Mouse (Mus musculus) midbrain, embryonic 12.5 days (tissue): Measurements from ENCODE around the gene Slc5a3. TPM values are rescaled to one million over a fixed set of nuclear protein-coding genes. Genes with fewer than 3 reads are reported as not detected.

Source experiments
- ATAC-seq: fragments of 200-750 bp; cut with Nextera tagmentation; 2 replicates; pipeline ENCODE4 v1.8.0; 2017; ENCODE audit warnings: low read depth, moderate TSS enrichment, moderate library complexity; ENCODE audit not compliant: low FRiP score
- H3K27ac ChIP-seq: fragments of 300-500 bp; sonication (generic); replicated peaks from 2 replicates; pipeline ENCODE4 v1.5.1; 2016; ENCODE audit warnings: mild to moderate bottlenecking
- H3K27me3 ChIP-seq: fragments of 300-500 bp; sonication (generic); 2 replicates; pipeline ENCODE4 v1.6.1; 2016; ENCODE audit warnings: mild to moderate bottlenecking
- H3K36me3 ChIP-seq: fragments of 300-500 bp; sonication (generic); 2 replicates; pipeline ENCODE4 v1.6.1; 2016
- H3K4me1 ChIP-seq: fragments of 300-500 bp; sonication (generic); 2 replicates; pipeline ENCODE4 v1.6.1; 2016
- H3K4me2 ChIP-seq: fragments of 300-500 bp; sonication (generic); replicated peaks from 2 replicates; pipeline ENCODE4 v1.6.1; 2016; ENCODE audit warnings: mild to moderate bottlenecking, moderate library complexity
- H3K4me3 ChIP-seq: fragments of 300-500 bp; sonication (generic); 2 replicates; pipeline ENCODE4 v1.5.1; 2016; ENCODE audit warnings: mild to moderate bottlenecking
- H3K9ac ChIP-seq: fragments of 300-500 bp; sonication (generic); replicated peaks from 2 replicates; pipeline ENCODE4 v1.6.1; 2016; ENCODE audit warnings: mild to moderate bottlenecking, moderate library complexity
- H3K9me3 ChIP-seq: fragments of 300-500 bp; sonication (generic); 2 replicates; pipeline ENCODE4 v1.6.1; 2016; ENCODE audit warnings: mild to moderate bottlenecking
- WGBS: fragments of 180-500 bp; shearing (Covaris S2); methylation state at CpG from one replicate; pipeline ENCODE4 v1.1.7; 2016; 5-methylcytosine and 5-hydroxymethylcytosine counted together
- polyA plus RNA-seq: library from polyadenylated mRNA; unstranded; fragments of >200 nt; fragmentation: Nextera tagmentation; extraction: Ambion mirVana; gene quantifications from 2 replicates; pipeline ENCODE4 v1.2.1, GENCODE M21; 2016

Gene Slc5a3
- 13.2 and 15.6 TPM in 2 replicates for polyA plus RNA-seq

DNA sequence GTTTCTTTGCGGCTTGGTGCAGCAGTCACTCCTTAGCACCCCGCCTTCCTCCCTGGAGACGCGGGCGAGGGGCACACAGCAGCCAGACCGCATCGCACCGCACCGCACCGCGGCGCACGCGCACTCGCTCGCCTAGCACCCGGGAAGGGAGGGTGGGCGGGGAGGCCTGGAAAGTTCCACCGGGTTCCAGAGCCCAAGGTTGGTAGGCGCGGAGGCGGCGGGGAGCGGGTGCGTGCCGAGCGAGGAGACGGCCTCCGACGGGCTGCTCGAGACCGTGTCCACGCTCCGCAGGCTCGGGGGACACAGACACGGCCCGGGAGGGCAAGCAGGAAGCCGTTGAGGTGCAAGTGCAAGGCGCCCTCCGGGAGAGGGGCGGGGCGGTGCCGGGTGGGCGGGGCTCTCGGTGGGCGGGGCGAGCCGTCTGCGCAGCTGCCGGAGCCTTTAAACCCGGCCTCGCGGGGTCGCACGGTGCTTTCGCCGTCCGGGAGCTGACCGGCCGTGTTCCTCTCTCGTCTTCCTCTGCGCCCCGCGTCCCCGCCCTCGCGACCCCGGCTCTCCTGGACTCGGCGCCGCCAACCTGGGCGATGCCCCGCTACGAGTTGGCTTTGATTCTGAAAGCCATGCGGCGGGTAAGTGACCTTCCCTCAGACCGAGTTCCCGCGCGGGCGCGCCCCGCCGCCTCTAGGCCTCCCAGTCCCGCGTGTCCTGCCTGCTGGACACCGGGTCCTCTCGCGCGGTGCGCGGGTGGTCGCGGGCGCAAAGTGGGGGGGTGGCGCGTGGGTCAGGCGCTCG lies at the start of gene Slc5a3, which contains the start of the genes Mrps6 and Gm49711:
TSS of gene Slc5a3 (plus strand) at position 471 of the 792 bp plus-strand sequence.
TSS of gene Mrps6 (plus strand) at position 419 of the 792 bp plus-strand sequence.
TSS of gene Gm49711 (plus strand) at position 465 of the 792 bp plus-strand sequence.
- Histone ChIP-seq H3K4me2 (peak within 1 kb of the TSS; percentile 94), H3K4me1 (peaks cover 26% of the 10 kb centered on the region), H3K9ac (peak within 1 kb of the TSS; percentile 95), H3K36me3 (peaks cover 20% of the 10 kb centered on the region), H3K27ac (peak within 1 kb of the TSS; percentile 77), H3K27me3 (peaks cover 4% of the 10 kb centered on the region; the same call in 1 of the 2 replicates), H3K4me3 (peak within 1 kb of the TSS; percentile 80), H3K9me3 (peaks cover 11% of the 10 kb centered on the region)
- ATAC-seq = peak; percentile 91
- under 1% methylated on average over 76 of the region's 99 CpGs for WGBS

- Histone ChIP-seq H3K27me3 (no peaks in the 10 kb centered on the region), H3K27ac (no peak overlapping the region), H3K36me3 (no peaks in the 10 kb centered on the region), H3K4me3 (no peak overlapping the region), H3K9me3 (0 out of 2 replicates have a peak, but pooled peaks cover 3% of the 10 kb centered on the region), H3K4me1 (no peaks in the 10 kb centered on the region), H3K9ac (no peak overlapping the region), H3K4me2 (no peak overlapping the region)
- WGBS = 92% methylated on average over 2 of the region's 2 CpGs
- no peak for ATAC-seq
Measured at GRCm38 (mm10) chr16:92009586-92009985, 48.5 kb upstream of the Slc5a3 start.

DNA sequence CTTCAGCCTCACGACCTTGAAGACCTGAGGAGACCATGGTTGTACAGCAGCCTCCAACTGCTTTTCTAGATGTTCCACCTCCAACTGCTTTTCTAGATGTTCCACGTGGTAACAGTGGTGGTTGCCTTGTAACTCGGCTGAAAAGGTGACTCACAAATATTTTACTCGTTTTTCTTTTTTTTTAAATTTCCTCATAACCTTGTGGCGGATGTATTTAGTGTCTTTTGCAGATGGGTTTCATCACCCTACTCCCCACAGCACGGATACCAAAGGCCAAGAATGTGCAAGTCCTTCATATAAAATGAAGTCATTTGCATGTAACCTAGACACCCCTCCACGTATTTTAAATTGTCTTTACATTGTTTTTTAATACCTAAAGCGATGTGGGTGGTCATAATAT lies 41.3 kb upstream of the Slc5a3 start:
- no peak overlapping the region for H3K9ac ChIP-seq
- H3K4me3 ChIP-seq = no peak overlapping the region
- no peaks in the 10 kb centered on the region for H3K27me3 ChIP-seq
- no peak overlapping the region for H3K27ac ChIP-seq
- no peak overlapping the region for H3K4me2 ChIP-seq
- no peak for ATAC-seq
- no peaks in the 10 kb centered on the region for H3K9me3 ChIP-seq
- H3K36me3 ChIP-seq = no peaks in the 10 kb centered on the region
- WGBS = 91% methylated on average over 8 of the region's 8 CpGs
- H3K4me1 ChIP-seq = peaks cover 13% of the 10 kb centered on the region

- Histone ChIP-seq H3K36me3 (no peaks in the 10 kb centered on the region), H3K4me2 (peak overlapping the region; percentile 53), H3K9ac (peak overlapping the region; percentile 41), H3K27me3 (no peaks in the 10 kb centered on the region), H3K4me3 (peak overlapping the region; percentile 31), H3K4me1 (peaks cover 16% of the 10 kb centered on the region), H3K9me3 (no peaks in the 10 kb centered on the region), H3K27ac (0 out of 2 replicates have a peak overlapping the region, but pooled peaks have one; percentile 46)
- 8% methylated on average over 26 of the region's 26 CpGs for WGBS
- ATAC-seq = peak; percentile 71
Measured at GRCm38 (mm10) chr16:92019141-92020118, 38.7 kb upstream of the Slc5a3 start.

GRCm38 (mm10) chr16:92021656-92022400 lies 36.3 kb upstream of the Slc5a3 start:
- H3K4me2 ChIP-seq = no peak overlapping the region
- no peak for ATAC-seq
- no peaks in the 10 kb centered on the region for H3K27me3 ChIP-seq
- peaks cover 16% of the 10 kb centered on the region for H3K4me1 ChIP-seq
- no peaks in the 10 kb centered on the region for H3K9me3 ChIP-seq
- no peaks in the 10 kb centered on the region for H3K36me3 ChIP-seq
- WGBS = 93% methylated on average over 12 of the region's 12 CpGs
- no peak overlapping the region for H3K9ac ChIP-seq
- H3K4me3 ChIP-seq = no peak overlapping the region
- H3K27ac ChIP-seq = no peak overlapping the region

- H3K9me3 ChIP-seq = no peaks in the 10 kb centered on the region
- peaks cover 16% of the 10 kb centered on the region for H3K4me1 ChIP-seq
- H3K9ac ChIP-seq = no peak overlapping the region
- H3K27ac ChIP-seq = no peak overlapping the region
- WGBS = 78% methylated on average over 20 of the region's 20 CpGs
- no peak for ATAC-seq
- no peaks in the 10 kb centered on the region for H3K36me3 ChIP-seq
- H3K4me3 ChIP-seq = no peak overlapping the region
- H3K27me3 ChIP-seq = no peaks in the 10 kb centered on the region
- no peak overlapping the region for H3K4me2 ChIP-seq
Measured at GRCm38 (mm10) chr16:92022494-92023283, 35.4 kb upstream of the Slc5a3 start.

DNA sequence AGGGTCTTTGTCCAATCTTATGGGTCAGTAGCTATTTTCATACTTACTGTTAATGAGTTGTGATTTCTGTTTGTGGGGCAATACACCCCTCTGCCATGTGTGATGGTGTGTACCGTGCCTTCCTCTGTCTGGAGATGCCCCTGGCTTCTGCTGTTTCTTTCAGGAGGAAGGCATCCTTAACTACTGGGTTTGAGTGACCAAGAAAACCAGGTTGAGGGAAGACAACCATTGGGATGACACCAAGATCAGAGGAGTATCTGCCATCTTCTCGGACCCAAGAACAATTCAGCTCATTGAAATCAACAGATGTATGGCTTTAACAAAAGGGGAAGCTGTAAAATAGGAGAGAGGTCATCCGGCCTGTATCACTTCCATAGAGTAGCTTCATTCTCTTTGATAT lies 24.8 kb upstream of the Slc5a3 start:
- H3K9me3 ChIP-seq = no peaks in the 10 kb centered on the region
- H3K27ac ChIP-seq = no peak overlapping the region
- H3K4me1 ChIP-seq = no peaks in the 10 kb centered on the region
- H3K36me3 ChIP-seq = no peaks in the 10 kb centered on the region
- H3K4me2 ChIP-seq = no peak overlapping the region
- no peak overlapping the region for H3K4me3 ChIP-seq
- 85% methylated on average over 3 of the region's 3 CpGs for WGBS
- no peaks in the 10 kb centered on the region for H3K27me3 ChIP-seq
- no peak overlapping the region for H3K9ac ChIP-seq
- no peak for ATAC-seq

GRCm38 (mm10) chr16:92034676-92035075 lies 23.4 kb upstream of the Slc5a3 start:
- 69% methylated on average over 5 of the region's 5 CpGs for WGBS

DNA sequence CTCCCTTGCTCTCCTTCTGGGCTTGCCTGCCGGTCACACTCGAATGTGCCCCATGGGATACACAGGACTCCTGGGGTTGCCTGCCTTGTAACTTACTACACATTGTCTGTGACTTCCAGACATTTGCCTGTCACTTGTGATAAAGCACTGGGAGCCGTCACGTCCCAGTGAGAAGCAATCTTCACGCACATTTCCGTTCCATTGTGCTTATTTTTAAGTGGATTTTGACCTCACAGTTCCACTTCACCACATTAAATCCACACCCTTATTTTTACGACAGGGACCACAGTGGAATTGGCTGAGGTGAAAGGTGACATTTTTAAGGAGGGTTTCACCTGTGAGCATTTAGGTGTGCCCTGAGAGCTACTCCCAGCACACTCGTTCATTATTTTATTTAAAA lies 21.4 kb upstream of the Slc5a3 start:
- Histone ChIP-seq H3K4me2 (no peak overlapping the region), H3K27me3 (no peaks in the 10 kb centered on the region), H3K9me3 (no peaks in the 10 kb centered on the region), H3K4me3 (no peak overlapping the region), H3K27ac (no peak overlapping the region), H3K9ac (no peak overlapping the region), H3K36me3 (no peaks in the 10 kb centered on the region), H3K4me1 (no peaks in the 10 kb centered on the region)
- 64% methylated on average over 8 of the region's 8 CpGs for WGBS
- ATAC-seq = no peak

More at GRCm38 (mm10) chr16:92034676-92035075, 23.4 kb upstream of the Slc5a3 start:
- Histone ChIP-seq H3K27me3 (no peaks in the 10 kb centered on the region), H3K36me3 (no peaks in the 10 kb centered on the region), H3K27ac (no peak overlapping the region), H3K9me3 (no peaks in the 10 kb centered on the region), H3K4me3 (no peak overlapping the region), H3K9ac (no peak overlapping the region), H3K4me1 (no peaks in the 10 kb centered on the region), H3K4me2 (no peak overlapping the region)
- no peak for ATAC-seq

GRCm38 (mm10) chr16:92037891-92038607 lies 20.1 kb upstream of the Slc5a3 start:
- 91% methylated on average over 21 of the region's 21 CpGs for WGBS
- no peak overlapping the region for H3K9ac ChIP-seq
- H3K9me3 ChIP-seq = no peaks in the 10 kb centered on the region
- H3K4me3 ChIP-seq = no peak overlapping the region
- no peak overlapping the region for H3K27ac ChIP-seq
- no peaks in the 10 kb centered on the region for H3K4me1 ChIP-seq
- no peak overlapping the region for H3K4me2 ChIP-seq
- H3K27me3 ChIP-seq = no peaks in the 10 kb centered on the region
- H3K36me3 ChIP-seq = no peaks in the 10 kb centered on the region
- ATAC-seq = no peak
